Mouse (Mus musculus) 3T3-L1 (cell line): ENCODE measurements around the gene Slc26a10.
"Not testable (repeated sequence)": the region's sequence is repeated elsewhere in the genome, so short reads cannot be mapped to it uniquely, and the experiment has no call there.

ENCODE experiments used
- DNase-seq: peaks from one replicate; pipeline ENCODE4 v3.0.0-alpha.2; 2015; ENCODE audit warnings: low read depth, low spot score

Slc26a10 gene

DNA sequence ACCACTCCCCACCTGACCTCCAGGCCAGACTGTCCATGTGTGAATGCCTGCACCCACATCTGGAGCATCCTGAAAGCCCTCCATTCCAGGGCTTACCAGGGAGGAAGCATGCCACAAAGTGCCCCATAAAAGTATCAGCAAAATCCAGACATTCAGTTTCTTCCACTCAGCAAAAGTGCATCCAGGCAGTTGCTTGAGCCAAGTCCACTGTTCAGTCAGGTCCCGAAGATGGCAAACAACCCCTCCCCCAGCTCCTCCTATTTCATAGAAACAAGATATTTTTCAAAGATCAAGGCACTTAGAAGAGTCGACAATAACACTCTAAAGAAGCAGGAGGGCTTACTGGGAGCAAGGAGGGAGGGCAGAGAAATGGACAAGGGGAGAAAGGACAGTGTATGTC, 18.0 kb upstream of the Slc26a10 start:
- no peak for DNase-seq

GRCm38 (mm10) chr10:127197505-127198110, 17.2 kb upstream of the Slc26a10 start:
- DNase-seq, result no peak

DNA sequence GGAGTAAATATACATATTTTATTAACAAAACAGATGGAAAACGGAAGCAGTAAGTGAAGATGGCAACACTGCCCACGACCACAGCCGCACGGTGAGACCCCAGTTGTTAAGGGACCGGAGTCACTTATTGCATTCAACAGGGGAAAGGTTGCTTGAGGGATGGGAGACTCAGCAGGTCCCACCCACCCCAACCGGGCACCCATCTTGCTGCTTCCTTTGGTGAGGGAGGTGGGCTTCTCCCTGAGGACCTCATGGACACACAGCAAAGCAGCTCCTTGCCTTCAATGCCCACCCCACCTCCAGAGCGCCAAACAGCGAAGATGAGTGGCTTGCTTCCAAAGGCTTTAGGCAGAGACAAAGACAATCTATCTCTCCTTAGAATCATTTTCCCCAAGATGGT, 16.7 kb upstream of the Slc26a10 start:
- DNase-seq, result no peak

- DNase-seq, result peak; percentile 95
These were observed 15.9 kb upstream of the Slc26a10 start for GRCm38 (mm10) chr10:127196392-127196791.

- peak; percentile 54 for DNase-seq
These were observed 15.1 kb upstream of the Slc26a10 start, which contains the start of gene Dtx3 for GRCm38 (mm10) chr10:127195328-127196129. Dtx3 (minus strand) TSS chr10:127195728.

GRCm38 (mm10) chr10:127194428-127195327, 14.2 kb upstream of the Slc26a10 start:
- peak; percentile 83 for DNase-seq

- no peak for DNase-seq
These were observed 12.6 kb upstream of the Slc26a10 start for GRCm38 (mm10) chr10:127193011-127193410.

DNA sequence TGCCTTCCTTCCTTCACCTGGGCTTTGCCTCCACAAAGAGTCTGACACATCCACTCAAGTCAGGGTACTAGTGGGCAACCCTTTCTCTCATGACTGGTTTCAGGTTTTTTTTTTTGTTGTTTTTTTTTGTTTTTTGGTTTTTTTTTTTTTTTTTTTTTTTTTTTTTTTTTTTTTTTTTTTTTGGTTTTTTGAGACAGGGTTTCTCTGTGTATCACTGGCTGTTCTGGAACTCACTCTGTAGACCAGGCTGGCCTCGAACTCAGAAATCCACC, 11.5 kb upstream of the Slc26a10 start:
- DNase-seq, result not testable (repeated sequence)

GRCm38 (mm10) chr10:127191191-127192056, 11.0 kb upstream of the Slc26a10 start:
- DNase-seq, result no peak

- peak; percentile 26 for DNase-seq
These were observed 10.1 kb upstream of the Slc26a10 start for GRCm38 (mm10) chr10:127190398-127191190.

DNA sequence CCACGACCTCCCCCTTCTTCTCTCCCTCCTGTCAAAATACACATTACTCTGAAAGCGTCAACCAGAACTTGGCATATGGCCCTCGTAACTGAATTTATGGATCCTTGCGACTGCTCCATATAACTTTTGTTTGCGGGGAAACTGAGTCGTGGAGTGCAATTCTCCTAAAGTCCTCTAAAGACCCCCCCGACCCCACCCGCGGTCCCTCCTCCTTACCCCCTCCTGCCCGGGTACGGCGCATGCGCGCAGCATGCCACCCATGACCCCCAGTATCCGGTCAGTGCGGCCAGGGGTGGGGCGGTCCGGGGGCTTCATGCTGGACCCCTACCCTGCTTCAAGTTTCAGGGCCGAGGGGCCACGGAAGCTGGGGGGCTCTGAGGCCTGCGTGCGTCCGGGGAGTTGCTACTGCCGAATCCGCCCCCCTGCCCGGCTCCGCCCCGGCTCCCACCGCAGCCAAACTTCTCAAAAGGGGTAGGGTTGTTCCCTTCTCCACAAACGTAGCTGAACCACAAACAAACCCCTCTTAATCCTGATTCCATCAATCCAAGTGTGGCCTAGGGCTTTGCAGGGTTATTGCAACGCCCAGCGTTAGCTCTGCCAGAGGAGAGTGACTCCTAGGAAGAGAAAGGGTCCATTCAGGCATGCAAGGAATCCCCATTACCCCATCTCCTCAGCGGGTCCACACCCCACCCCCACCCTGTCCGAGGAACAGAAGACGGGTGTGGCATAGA, 9.4 kb upstream of the Slc26a10 start, which contains the start of gene Arhgef25:
Gene Arhgef25, minus strand, starts transcription at position 433 of the 731 bp plus-strand sequence.
- DNase-seq, result peak; percentile 59

GRCm38 (mm10) chr10:127189116-127189650, 8.7 kb upstream of the Slc26a10 start:
- DNase-seq, result peak; percentile 76

GRCm38 (mm10) chr10:127188465-127189115, 8.1 kb upstream of the Slc26a10 start:
- peak; percentile 74 for DNase-seq

DNA sequence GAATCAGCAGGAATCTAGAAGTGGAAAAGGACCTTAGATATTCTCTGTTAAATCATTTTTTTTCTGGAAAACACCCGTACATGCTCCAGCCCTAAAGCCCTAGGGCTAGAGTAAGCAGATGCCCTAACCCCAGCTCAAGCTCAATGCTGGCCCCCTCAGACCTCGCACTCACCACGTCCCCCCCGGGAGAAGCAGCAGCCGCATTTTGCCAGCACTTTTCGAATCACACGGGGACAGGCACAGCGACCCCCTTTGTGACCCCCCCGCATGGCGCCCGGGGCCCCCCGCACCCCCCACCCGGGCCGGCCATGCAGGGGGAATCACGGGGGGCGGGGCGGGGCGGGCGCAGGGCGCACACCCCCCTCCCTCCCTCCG, 7.6 kb upstream of the Slc26a10 start:
- no peak for DNase-seq

DNA sequence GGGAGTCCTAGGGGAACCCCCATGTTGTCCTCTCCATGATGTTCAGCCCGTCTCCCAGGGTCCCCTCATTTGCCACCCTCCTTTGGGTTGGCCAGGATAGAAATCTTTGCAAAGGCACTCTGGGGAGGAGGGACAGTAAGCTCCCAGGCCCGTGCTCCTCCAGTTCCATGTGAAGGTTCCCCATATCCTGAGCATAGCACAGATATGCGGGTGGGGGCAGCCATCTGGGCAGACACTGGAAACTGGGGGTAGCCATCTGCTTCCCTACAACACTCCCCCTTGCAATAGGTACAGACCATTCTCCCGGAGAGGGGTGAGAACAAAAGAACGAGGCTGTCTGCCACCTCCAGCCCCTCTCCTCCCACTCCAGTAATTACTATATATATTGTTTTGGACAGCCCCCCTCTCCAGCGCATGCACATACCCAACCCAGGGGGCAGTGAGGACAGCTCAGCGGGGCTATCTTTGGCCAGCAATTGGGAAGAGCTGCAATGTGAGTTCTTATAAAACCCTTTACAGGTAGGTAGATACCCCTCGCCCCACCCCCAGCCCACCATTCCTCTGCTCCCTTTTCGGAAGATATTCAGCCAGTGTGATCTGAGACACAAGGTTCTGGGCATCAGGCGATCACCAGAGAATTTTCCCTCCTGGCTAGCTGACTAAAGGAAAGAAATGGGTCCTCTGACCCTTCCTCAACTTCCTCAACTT, 7.1 kb upstream of the Slc26a10 start:
- no peak for DNase-seq

DNA sequence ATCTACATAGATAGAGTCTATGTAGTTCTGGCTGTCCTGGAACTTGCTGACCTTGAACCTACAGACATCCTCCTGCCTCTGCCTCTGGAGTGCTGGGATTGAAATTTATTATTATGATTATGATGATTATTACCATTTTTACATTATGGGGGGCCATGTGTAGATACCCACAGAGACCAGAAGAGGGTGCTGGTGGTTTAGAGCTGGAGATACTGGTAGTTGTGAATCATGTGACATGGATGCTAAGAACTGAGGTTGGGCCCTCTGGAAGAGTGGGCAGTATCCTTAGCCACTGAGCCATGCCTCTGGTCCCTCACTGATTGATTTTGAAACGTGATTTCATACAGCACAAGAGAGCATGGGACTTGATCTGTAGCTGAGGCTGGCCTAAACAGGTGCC, 6.0 kb upstream of the Slc26a10 start:
- peak; percentile 41 for DNase-seq

DNA sequence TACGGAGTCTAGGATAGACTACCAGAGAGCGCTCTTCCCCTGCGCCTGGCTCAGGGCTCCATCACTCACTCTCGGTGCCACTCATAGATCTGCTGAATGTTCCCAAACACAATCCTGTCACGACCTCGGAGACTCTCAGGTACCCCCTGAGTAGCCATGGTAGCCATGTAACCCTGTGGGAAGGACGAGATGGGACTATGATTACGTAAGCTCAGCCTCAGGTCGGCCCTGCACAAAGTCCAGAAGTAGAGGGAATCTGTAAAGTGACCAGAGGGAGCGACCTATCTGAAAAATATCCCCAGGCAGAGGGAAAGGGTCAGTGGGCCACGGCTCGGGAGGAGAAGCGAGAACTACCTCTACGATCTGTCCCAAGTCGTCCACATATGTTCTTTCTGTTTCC, 5.1 kb upstream of the Slc26a10 start:
- DNase-seq, result no peak

- DNase-seq, result no peak
These were observed 4.7 kb upstream of the Slc26a10 start for GRCm38 (mm10) chr10:127185101-127185500.
